In the genomic region with DNA sequence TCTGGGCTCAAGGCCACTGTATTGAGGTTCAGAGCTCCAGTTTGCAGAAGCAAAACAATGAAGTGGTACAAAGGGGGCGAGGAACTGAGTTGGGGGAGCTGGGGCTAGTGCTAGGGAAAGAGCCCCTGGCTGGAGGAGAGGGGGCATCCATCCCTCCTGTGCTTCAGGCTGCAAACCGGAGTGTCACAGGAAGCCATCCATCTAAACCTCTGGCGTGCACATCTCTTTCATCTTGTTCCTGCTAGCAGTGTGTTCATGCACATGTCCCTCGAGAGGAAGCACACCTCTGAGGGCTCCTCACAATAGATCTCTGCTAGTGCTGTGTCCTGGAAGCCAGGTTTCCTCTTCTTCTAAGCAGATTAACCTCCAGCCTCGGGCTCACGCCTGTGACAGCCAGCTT, we compare ENCODE assay signal across 11 mouse cellular contexts.
DNase-seq lines count a peak whose midpoint lies in the region; ATAC-seq and TF ChIP-seq lines count a peak whose summit lies in the region.
"Had no signal": no experiment of that assay in that cellular context is flagged by ENCODE, and none has a peak within 500 bp of the region (broad histone marks: within the 10 kb centered on the region; RNA-seq: fewer than 3 reads in every experiment).

No protein-coding gene starts in this region.

- H3K36me3 ChIP-seq in hindbrain, embryonic 10.5 days = no peaks in the 10 kb centered on the region
- no peaks in the 10 kb centered on the region for H3K36me3 ChIP-seq in hindbrain, postnatal 0 days (ENCODE audit: insufficient read depth, low read length)
- no peaks in the 10 kb centered on the region for H3K36me3 ChIP-seq in limb, embryonic 10.5 days
- H3K36me3 ChIP-seq: embryonic facial prominence, embryonic 15.5 days had no signal

- H3K9ac ChIP-seq in hindbrain, postnatal 0 days (replicated peaks; ENCODE audit: low read length) = no peak overlapping the region
- H3K9ac ChIP-seq: embryonic facial prominence, embryonic 15.5 days; liver, embryonic 14.5 days had no signal

- no peaks in the 10 kb centered on the region for H3K27me3 ChIP-seq in hindbrain, embryonic 10.5 days (ENCODE audit: insufficient read depth, poor library complexity, severe bottlenecking)
- no peaks in the 10 kb centered on the region for H3K27me3 ChIP-seq in hindbrain, postnatal 0 days (ENCODE audit: insufficient read depth, low read length)
- no peaks in the 10 kb centered on the region for H3K27me3 ChIP-seq in limb, embryonic 10.5 days (ENCODE audit: low read depth, poor library complexity, severe bottlenecking)

- H3K9me3 ChIP-seq in hindbrain, embryonic 10.5 days = no peaks in the 10 kb centered on the region
- H3K9me3 ChIP-seq in hindbrain, postnatal 0 days (ENCODE audit: low read length) = no peaks in the 10 kb centered on the region
- H3K9me3 ChIP-seq in limb, embryonic 10.5 days (replicated peaks) = no peaks in the 10 kb centered on the region
- H3K9me3 ChIP-seq: embryonic facial prominence, embryonic 15.5 days had no signal

- intact Hi-C loops in gastrocnemius, adult 2 months (cut with DNase I) = no loop called here

- TF ChIP-seq CTCF in hindbrain, postnatal 0 days (IDR thresholded peaks at IDR 0.05; ENCODE audit: low read depth) = no peak
- TF ChIP-seq CTCF in gastrocnemius, adult 2 months (IDR thresholded peaks at IDR 0.05) = no peak

- DNase-seq in hindbrain, embryonic 10.5 days (ENCODE audit: low spot score) = no peak
- no peak for DNase-seq in hindbrain, postnatal 0 days (ENCODE audit: low spot score)
- peak; percentile 6 for DNase-seq in thymus, postnatal 14 days
- DNase-seq in thymus, postnatal 10 days (ENCODE audit: low spot score in 2 of 2) = no peak
- no peak for DNase-seq in limb, embryonic 10.5 days (ENCODE audit: low spot score)
- no peak for DNase-seq in yolk sac, embryonic 10.5 days (ENCODE audit: low spot score)
- no peak for DNase-seq in gastrocnemius, adult 2 months
- DNase-seq: cerebellum, adult 11-12 months had no signal

- no peak overlapping the region for H3K4me2 ChIP-seq in hindbrain, postnatal 0 days (ENCODE audit: low read depth, low read length)
- H3K4me2 ChIP-seq: embryonic facial prominence, embryonic 15.5 days had no signal

- no peak overlapping the region for H3K4me3 ChIP-seq in hindbrain, embryonic 10.5 days
- H3K4me3 ChIP-seq in hindbrain, postnatal 0 days (ENCODE audit: low read length) = no peak overlapping the region
- H3K4me3 ChIP-seq in limb, embryonic 10.5 days = no peak overlapping the region
- no peak overlapping the region for H3K4me3 ChIP-seq in gastrocnemius, adult 2 months
- H3K4me3 ChIP-seq: embryonic facial prominence, embryonic 15.5 days; myocyte had no signal

- no peak for ATAC-seq in hindbrain, postnatal 0 days

- 57% methylated on average over 6 of the region's 6 CpGs for WGBS in hindbrain, embryonic 10.5 days
- WGBS in hindbrain, postnatal 0 days = 38% methylated on average over 6 of the region's 6 CpGs
- 21% methylated on average over 6 of the region's 6 CpGs for WGBS in limb, embryonic 10.5 days

- H3K4me1 ChIP-seq in hindbrain, embryonic 10.5 days (replicated peaks) = peaks cover 52% of the 10 kb centered on the region
- H3K4me1 ChIP-seq in hindbrain, postnatal 0 days (ENCODE audit: insufficient read depth, low read length) = 0 out of 2 replicates have a peak, but pooled peaks cover 5% of the 10 kb centered on the region
- peaks cover 61% of the 10 kb centered on the region for H3K4me1 ChIP-seq in limb, embryonic 10.5 days
- H3K4me1 ChIP-seq: embryonic facial prominence, embryonic 15.5 days had no signal

- H3K27ac ChIP-seq in hindbrain, embryonic 10.5 days = peak overlapping the region; percentile 54
- no peak overlapping the region for H3K27ac ChIP-seq in hindbrain, postnatal 0 days
- H3K27ac ChIP-seq in limb, embryonic 10.5 days = peak overlapping the region; percentile 53; the same call in 1 of the 2 replicates
- H3K27ac ChIP-seq in gastrocnemius, adult 2 months = no peak overlapping the region; the same call in 1 of the 2 replicates
- H3K27ac ChIP-seq: embryonic facial prominence, embryonic 15.5 days; liver, embryonic 14.5 days had no signal

Comparison
In these comparisons a context has a peak if more than half of its experiments do, and no peak if none do; other contexts are left out.
1. H3K27ac ChIP-seq: peak in hindbrain, embryonic 10.5 days (single experiment) and limb, embryonic 10.5 days (single experiment); none in hindbrain, postnatal 0 days (single experiment) and gastrocnemius, adult 2 months (single experiment).